Mouse (Mus musculus): ENCODE measurements around the gene Fam107b.

DNA sequence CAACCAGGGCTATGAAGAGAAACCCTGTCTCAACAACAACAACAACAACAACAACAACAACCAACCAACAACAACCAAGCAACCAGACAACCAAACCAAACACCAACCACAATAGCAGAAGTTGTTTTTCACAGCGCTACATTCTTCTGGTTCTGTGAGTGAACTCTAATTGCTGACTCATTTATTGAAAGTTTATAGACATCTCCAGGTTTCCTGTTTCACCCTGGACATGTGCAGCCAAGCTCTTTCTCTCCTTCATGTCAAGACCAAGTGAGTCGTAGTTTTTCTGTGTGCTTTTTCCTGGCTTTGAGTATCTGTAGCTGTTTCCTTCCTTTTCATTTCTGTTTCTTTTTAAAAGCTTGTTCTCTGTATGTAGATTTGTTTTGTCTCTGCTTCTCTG lies 133.5 kb downstream of the Fam107b start:
- TF ChIP-seq CTCF (conservative IDR thresholded peaks at IDR 0.05; ENCODE audit: low read length) (no peak), POU5F1 (IDR thresholded peaks at IDR 0.05; ENCODE audit: borderline replicate concordance, low read length) (no peak), NANOG (IDR thresholded peaks at IDR 0.05; ENCODE audit: borderline replicate concordance, low read length) (no peak)

Data from E14TG2a.4 (cell line).